Mouse (Mus musculus): ENCODE results near the gene Atf6b.

Atf6b gene

GRCm38 (mm10) chr17:34700671-34701071 lies 53.7 kb downstream of the Atf6b start:
- DNase-seq = no peak

Data from B cell, adult 2 months (primary cell).